Mouse (Mus musculus) monocyte, adult 5-6 weeks (primary cell): Measurements from ENCODE around the gene Slc25a34. TPM values are rescaled to one million over a fixed set of nuclear protein-coding genes. Genes with fewer than 3 reads are reported as not detected.

Experiments used
- ATAC-seq: fragments of 153-309, 156-312 bp; replicated peaks from 2 replicates; pipeline ENCODE4 v1.8.0; 2017; ENCODE audit warnings: mild to moderate bottlenecking; ENCODE audit not compliant: low TSS enrichment, insufficient number of reproducible peaks, severe bottlenecking, poor library complexity, low FRiP score
- total RNA-seq: library from RNA; stranded (forward); fragments of 200-1000, 200-491, 200-594 nt; gene quantifications from 3 replicates; pipeline ENCODE4 v1.2.3, GENCODE M21; 2017

Slc25a34 gene
- not detected in 3 replicates for total RNA-seq

GRCm38 (mm10) chr4:141623666-141624065 is at the start of gene Slc25a34:
Gene Slc25a34 (minus strand): TSS chr4:141623821.
- no peak for ATAC-seq

GRCm38 (mm10) chr4:141672325-141672724 is 48.7 kb upstream of the Slc25a34 start:
- ATAC-seq, result no peak

- ATAC-seq, result no peak
Measured at GRCm38 (mm10) chr4:141671389-141671788, 47.8 kb upstream of the Slc25a34 start.

- ATAC-seq, result 0 out of 2 replicates have a peak, but pooled peaks have one; percentile 39
Measured at GRCm38 (mm10) chr4:141669898-141670712, 46.5 kb upstream of the Slc25a34 start.

- ATAC-seq, result no peak
Measured at GRCm38 (mm10) chr4:141664799-141665198, 41.2 kb upstream of the Slc25a34 start, which contains the start of gene Plekhm2. Gene Plekhm2 (minus strand): TSS chr4:141664899.

GRCm38 (mm10) chr4:141664011-141664745 is 40.6 kb upstream of the Slc25a34 start:
- peak; percentile 50 for ATAC-seq

GRCm38 (mm10) chr4:141663122-141663931 is 39.7 kb upstream of the Slc25a34 start:
- ATAC-seq, result 0 out of 2 replicates have a peak, but pooled peaks have one; percentile 11

- ATAC-seq, result no peak
Measured at GRCm38 (mm10) chr4:141660884-141661283, 37.3 kb upstream of the Slc25a34 start.

GRCm38 (mm10) chr4:141659739-141660138 is 36.1 kb upstream of the Slc25a34 start:
- ATAC-seq, result no peak

GRCm38 (mm10) chr4:141658846-141659484 is 35.3 kb upstream of the Slc25a34 start:
- ATAC-seq, result no peak

GRCm38 (mm10) chr4:141656932-141657331 is 33.3 kb upstream of the Slc25a34 start:
- no peak for ATAC-seq

- ATAC-seq, result peak; percentile 84
Measured at GRCm38 (mm10) chr4:141655908-141656608, 32.4 kb upstream of the Slc25a34 start.

- no peak for ATAC-seq
Measured at GRCm38 (mm10) chr4:141654509-141654908, 30.9 kb upstream of the Slc25a34 start.

- no peak for ATAC-seq
Measured at GRCm38 (mm10) chr4:141653813-141654212, 30.2 kb upstream of the Slc25a34 start.

GRCm38 (mm10) chr4:141653044-141653443 is 29.4 kb upstream of the Slc25a34 start:
- no peak for ATAC-seq

- ATAC-seq, result no peak
Measured at GRCm38 (mm10) chr4:141651944-141652343, 28.3 kb upstream of the Slc25a34 start.

GRCm38 (mm10) chr4:141651286-141651685 is 27.7 kb upstream of the Slc25a34 start:
- no peak for ATAC-seq

GRCm38 (mm10) chr4:141649244-141649643 is 25.6 kb upstream of the Slc25a34 start:
- no peak for ATAC-seq
